Mouse (Mus musculus): ENCODE measurements around the gene Ceacam2. TPM values are rescaled to one million over a fixed set of nuclear protein-coding genes. Genes with fewer than 3 reads are reported as not detected.
A peak's percentile ranks its signal among the peaks of the same experiment; 100 is the strongest.
"Not testable (repeated sequence)": the region's sequence is repeated elsewhere in the genome, so short reads cannot be mapped to it uniquely, and the experiment has no call there.

Ceacam2 gene
- total and polyA plus RNA-seq, 2 experiments = 0.10 TPM; not detected in 1

GRCm38 (mm10) chr7:25486186-25486585, 53.5 kb downstream of the Ceacam2 start:
- Histone ChIP-seq H3K4me1 (ENCODE audit: control insufficient read depth, insufficient read depth, low read length) (no peaks in the 10 kb centered on the region), H3K9ac (ENCODE audit: low read depth, low read length) (no peak overlapping the region), H3K79me2 (ENCODE audit: control insufficient read depth, insufficient read depth, low read length) (no peaks in the 10 kb centered on the region), H3K4me3 (ENCODE audit: insufficient read depth, low read depth, low read length) (no peak overlapping the region), H3K36me3 (ENCODE audit: control insufficient read depth, insufficient read depth, low read length) (no peaks in the 10 kb centered on the region), H3K27me3 (ENCODE audit: control insufficient read depth, insufficient read depth, low read length) (no peaks in the 10 kb centered on the region), H3K27ac (replicated peaks; ENCODE audit: insufficient read depth, low read depth, low read length) (no peak overlapping the region)
- DNase-seq (ENCODE audit: extremely low read depth, low read depth, low spot score) = peak; percentile 34
- TF ChIP-seq CTCF (IDR thresholded peaks at IDR 0.05; ENCODE audit: low read depth, low read length) (no peak), POLR2A (IDR thresholded peaks at IDR 0.05; ENCODE audit: extremely low read depth, insufficient read depth, low read length) (no peak)
- 9% methylated on average over 1 of the region's 1 CpGs for WGBS

DNA sequence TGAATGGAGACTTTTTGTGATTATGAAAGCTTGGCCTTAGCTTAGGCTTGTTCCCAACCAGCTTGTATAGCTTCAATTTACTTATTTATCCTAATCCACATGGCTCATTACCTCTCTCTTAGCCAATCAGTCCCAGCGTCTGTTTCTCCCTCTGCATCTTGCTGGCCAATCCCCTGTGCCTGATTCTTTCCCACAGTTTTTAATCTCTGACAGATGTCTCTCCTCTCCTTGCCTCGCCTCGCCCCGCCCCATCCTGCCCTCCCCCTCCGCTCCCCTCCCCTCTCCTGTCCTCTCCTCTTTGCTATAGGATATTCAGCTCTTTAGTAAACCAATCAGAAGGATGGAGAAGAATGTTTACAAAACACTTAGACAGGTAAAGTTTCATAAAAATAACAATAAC, 54.6 kb downstream of the Ceacam2 start:
- Histone ChIP-seq H3K27ac (replicated peaks; ENCODE audit: insufficient read depth, low read depth, low read length) (no peak overlapping the region), H3K4me3 (ENCODE audit: insufficient read depth, low read depth, low read length) (no peak overlapping the region), H3K9ac (ENCODE audit: low read depth, low read length) (no peak overlapping the region), H3K27me3 (ENCODE audit: control insufficient read depth, insufficient read depth, low read length) (no peaks in the 10 kb centered on the region), H3K79me2 (ENCODE audit: control insufficient read depth, insufficient read depth, low read length) (no peaks in the 10 kb centered on the region), H3K4me1 (ENCODE audit: control insufficient read depth, insufficient read depth, low read length) (no peaks in the 10 kb centered on the region), H3K36me3 (ENCODE audit: control insufficient read depth, insufficient read depth, low read length) (no peaks in the 10 kb centered on the region)
- no peak for DNase-seq (ENCODE audit: extremely low read depth, low read depth, low spot score)
- TF ChIP-seq CTCF (IDR thresholded peaks at IDR 0.05; ENCODE audit: low read depth, low read length) = no peak
- no peak for TF ChIP-seq POLR2A (IDR thresholded peaks at IDR 0.05; ENCODE audit: extremely low read depth, insufficient read depth, low read length)
- 73% methylated on average over 5 of the region's 5 CpGs for WGBS

DNA sequence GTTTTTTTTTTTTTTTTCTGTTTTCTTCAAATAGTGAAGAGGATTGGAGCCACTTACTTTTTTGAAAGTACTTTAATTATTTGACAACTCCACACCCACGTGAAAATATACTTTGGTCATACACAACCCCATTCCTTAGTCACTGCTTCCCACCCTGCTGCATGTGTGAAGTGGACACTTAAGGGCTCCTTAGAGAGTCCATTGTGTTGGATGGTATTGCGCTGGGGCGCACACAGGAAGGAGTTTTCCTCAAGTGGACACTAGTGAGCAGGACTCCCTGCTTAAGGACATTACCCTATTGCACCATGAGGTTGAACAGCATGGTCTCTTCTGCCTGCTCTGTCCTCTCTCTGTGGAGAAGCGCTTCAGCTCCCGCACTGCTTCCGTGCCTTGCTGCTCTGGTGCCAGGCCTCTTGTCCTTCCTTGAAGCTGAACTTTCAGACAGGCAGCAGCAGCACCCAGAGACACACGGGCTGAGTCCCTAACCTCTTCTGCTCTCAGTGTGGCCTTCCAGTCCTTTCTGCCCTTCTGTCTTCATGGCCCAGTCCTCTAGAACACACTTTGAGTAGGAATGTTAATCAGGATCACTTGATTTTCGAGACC, 56.4 kb downstream of the Ceacam2 start:
- no peak overlapping the region for H3K9ac ChIP-seq (ENCODE audit: low read depth, low read length)
- TF ChIP-seq CTCF (IDR thresholded peaks at IDR 0.05; ENCODE audit: low read depth, low read length) = no peak
- no peak for TF ChIP-seq POLR2A (IDR thresholded peaks at IDR 0.05; ENCODE audit: extremely low read depth, insufficient read depth, low read length)
- no peaks in the 10 kb centered on the region for H3K36me3 ChIP-seq (ENCODE audit: control insufficient read depth, insufficient read depth, low read length)
- 86% methylated on average over 8 of the region's 8 CpGs for WGBS
- H3K79me2 ChIP-seq (ENCODE audit: control insufficient read depth, insufficient read depth, low read length) = no peaks in the 10 kb centered on the region
- DNase-seq (ENCODE audit: extremely low read depth, low read depth, low spot score) = no peak
- no peaks in the 10 kb centered on the region for H3K4me1 ChIP-seq (ENCODE audit: control insufficient read depth, insufficient read depth, low read length)
- H3K27ac ChIP-seq (replicated peaks; ENCODE audit: insufficient read depth, low read depth, low read length) = no peak overlapping the region
- no peaks in the 10 kb centered on the region for H3K27me3 ChIP-seq (ENCODE audit: control insufficient read depth, insufficient read depth, low read length)
- no peak overlapping the region for H3K4me3 ChIP-seq (ENCODE audit: insufficient read depth, low read depth, low read length)

DNA sequence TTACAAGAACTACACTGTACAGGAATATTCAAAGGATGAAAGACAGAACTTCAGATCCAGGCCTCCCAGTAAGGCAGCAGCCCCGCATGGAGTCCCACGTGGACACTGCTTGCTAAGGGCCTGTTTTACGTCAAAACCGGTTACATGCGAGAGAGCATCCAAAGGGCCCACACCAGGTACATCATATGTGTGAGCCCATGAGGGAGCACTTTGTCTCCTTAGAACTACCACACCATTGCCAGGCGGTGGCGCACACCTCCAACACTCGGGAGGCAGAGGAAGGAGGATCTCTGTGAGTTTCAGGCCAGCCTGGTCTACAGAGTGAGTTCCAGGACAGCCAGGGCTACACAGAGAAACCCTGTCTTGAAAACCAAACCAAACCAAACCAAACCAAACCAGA, 58.9 kb downstream of the Ceacam2 start:
- 81% methylated on average over 8 of the region's 8 CpGs for WGBS
- H3K27me3 ChIP-seq (ENCODE audit: control insufficient read depth, insufficient read depth, low read length); H3K9ac ChIP-seq (ENCODE audit: low read depth, low read length); H3K36me3 ChIP-seq (ENCODE audit: control insufficient read depth, insufficient read depth, low read length); H3K27ac ChIP-seq (replicated peaks; ENCODE audit: insufficient read depth, low read depth, low read length); H3K4me3 ChIP-seq (ENCODE audit: insufficient read depth, low read depth, low read length); H3K4me1 ChIP-seq (ENCODE audit: control insufficient read depth, insufficient read depth, low read length); DNase-seq (ENCODE audit: extremely low read depth, low read depth, low spot score); H3K79me2 ChIP-seq (ENCODE audit: control insufficient read depth, insufficient read depth, low read length): not testable (repeated sequence)
- peak; percentile 51 for TF ChIP-seq CTCF (IDR thresholded peaks at IDR 0.05; ENCODE audit: low read depth, low read length)

DNA sequence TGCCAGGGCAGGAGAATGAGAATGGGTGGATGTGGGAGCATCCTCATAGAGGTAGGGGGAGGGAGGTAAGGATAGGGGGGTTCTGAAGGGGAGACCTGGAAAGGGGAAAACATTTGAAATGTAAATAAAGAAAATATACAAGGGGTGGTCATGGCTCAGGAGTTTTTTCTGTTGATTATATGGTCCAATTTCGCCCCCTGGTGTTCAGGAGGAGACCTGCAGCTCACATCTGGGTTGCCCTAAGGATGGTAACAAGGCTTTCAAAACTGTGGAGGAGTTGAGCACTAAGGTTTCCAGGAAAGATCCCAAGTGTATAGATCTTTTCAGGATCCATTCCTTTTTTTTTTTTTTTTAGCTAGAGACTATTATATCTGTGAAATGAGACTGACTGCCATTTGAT, 60.2 kb downstream of the Ceacam2 start:
- TF ChIP-seq CTCF (IDR thresholded peaks at IDR 0.05; ENCODE audit: low read depth, low read length) (peak; percentile 56), POLR2A (IDR thresholded peaks at IDR 0.05; ENCODE audit: extremely low read depth, insufficient read depth, low read length) (no peak)
- H3K36me3 ChIP-seq (ENCODE audit: control insufficient read depth, insufficient read depth, low read length) = peaks cover 9% of the 10 kb centered on the region
- H3K27me3 ChIP-seq (ENCODE audit: control insufficient read depth, insufficient read depth, low read length) = no peaks in the 10 kb centered on the region
- no peak overlapping the region for H3K27ac ChIP-seq (replicated peaks; ENCODE audit: insufficient read depth, low read depth, low read length)
- DNase-seq (ENCODE audit: extremely low read depth, low read depth, low spot score) = peak; percentile 21
- H3K4me1 ChIP-seq (ENCODE audit: control insufficient read depth, insufficient read depth, low read length) = peaks cover 13% of the 10 kb centered on the region
- H3K9ac ChIP-seq (ENCODE audit: low read depth, low read length) = no peak overlapping the region
- H3K4me3 ChIP-seq (ENCODE audit: insufficient read depth, low read depth, low read length) = no peak overlapping the region
- peaks cover 12% of the 10 kb centered on the region; the same call in 1 of the 2 replicates for H3K79me2 ChIP-seq (ENCODE audit: control insufficient read depth, insufficient read depth, low read length)
- WGBS = 0% methylated on average over 1 of the region's 1 CpGs

DNA sequence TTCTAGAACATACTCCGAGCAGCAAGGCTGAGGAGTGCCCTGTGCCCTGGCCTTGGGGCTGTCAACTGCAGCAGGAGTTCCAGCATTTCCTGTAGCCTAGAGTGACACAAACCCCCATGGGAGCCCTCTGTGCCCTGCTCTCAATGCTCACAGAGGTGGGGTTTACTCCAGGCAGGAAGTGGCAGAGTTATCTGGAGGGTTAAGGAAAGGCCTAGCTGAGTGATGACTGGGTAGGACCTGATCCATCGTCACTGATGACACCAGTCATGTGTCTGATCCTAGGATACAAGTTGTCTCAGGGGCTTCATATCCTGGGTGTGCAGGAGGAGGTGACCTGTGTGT, 61.9 kb downstream of the Ceacam2 start:
- WGBS = 39% methylated on average over 2 of the region's 2 CpGs
- not testable (repeated sequence) for H3K36me3 ChIP-seq (ENCODE audit: control insufficient read depth, insufficient read depth, low read length); H3K27me3 ChIP-seq (ENCODE audit: control insufficient read depth, insufficient read depth, low read length); H3K4me3 ChIP-seq (ENCODE audit: insufficient read depth, low read depth, low read length); DNase-seq (ENCODE audit: extremely low read depth, low read depth, low spot score)
- Histone ChIP-seq H3K4me1 (ENCODE audit: control insufficient read depth, insufficient read depth, low read length) (peaks cover 16% of the 10 kb centered on the region), H3K27ac (replicated peaks; ENCODE audit: insufficient read depth, low read depth, low read length) (peak overlapping the region; percentile 95), H3K79me2 (ENCODE audit: control insufficient read depth, insufficient read depth, low read length) (peaks cover 12% of the 10 kb centered on the region; the same call in 1 of the 2 replicates), H3K9ac (ENCODE audit: low read depth, low read length) (peak overlapping the region; percentile 56)

Data from liver, adult 2 months (tissue).